Mouse (Mus musculus): ENCODE results near the gene Col3a1.

- TF ChIP-seq POLR2A (IDR thresholded peaks at IDR 0.05; ENCODE audit: borderline replicate concordance, extremely low read depth, insufficient read depth, insufficient read length, poor library complexity, severe bottlenecking), result no peak
- no peak for TF ChIP-seq CTCF (IDR thresholded peaks at IDR 0.05; ENCODE audit: borderline replicate concordance, extremely low read depth, insufficient read depth, insufficient read length)
Measured at GRCm38 (mm10) chr1:45363274-45363673, 51.9 kb downstream of the Col3a1 start.

All from brain, embryonic 14.5 days (tissue).